Mouse (Mus musculus): ENCODE measurements around the gene Etv6.

The Etv6 gene

DNA sequence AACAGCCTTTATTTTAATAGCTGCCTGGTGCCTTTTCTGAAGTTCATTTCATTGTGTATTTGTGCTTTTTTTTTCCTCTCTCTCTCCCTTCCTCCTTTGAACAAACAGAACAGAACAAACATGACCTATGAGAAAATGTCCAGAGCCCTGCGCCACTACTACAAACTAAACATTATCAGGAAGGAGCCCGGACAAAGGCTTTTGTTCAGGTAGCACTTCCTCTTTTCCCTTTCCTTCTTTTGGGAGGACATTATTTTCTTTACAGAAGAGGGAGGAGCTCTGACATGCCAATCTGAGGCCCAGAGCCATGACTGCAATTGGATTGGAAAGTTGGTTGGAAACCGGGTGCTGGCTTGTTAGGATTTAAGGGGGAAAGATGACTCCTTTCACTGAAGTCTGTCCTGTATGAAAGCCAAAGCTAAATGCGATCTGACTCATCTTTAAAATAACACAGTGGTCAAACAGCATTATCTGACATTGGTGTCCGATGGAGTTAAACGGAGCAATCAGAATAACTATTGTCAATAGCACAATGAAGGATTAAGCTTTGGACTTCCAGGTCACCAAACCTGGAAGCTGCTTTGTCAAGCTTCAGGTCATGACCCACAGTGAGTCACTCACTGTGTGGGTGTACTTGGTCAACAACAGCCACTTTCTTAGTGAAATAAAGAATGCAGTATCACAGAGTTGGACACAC is 227.6 kb downstream of the Etv6 start:
- no peak for DNase-seq

DNA sequence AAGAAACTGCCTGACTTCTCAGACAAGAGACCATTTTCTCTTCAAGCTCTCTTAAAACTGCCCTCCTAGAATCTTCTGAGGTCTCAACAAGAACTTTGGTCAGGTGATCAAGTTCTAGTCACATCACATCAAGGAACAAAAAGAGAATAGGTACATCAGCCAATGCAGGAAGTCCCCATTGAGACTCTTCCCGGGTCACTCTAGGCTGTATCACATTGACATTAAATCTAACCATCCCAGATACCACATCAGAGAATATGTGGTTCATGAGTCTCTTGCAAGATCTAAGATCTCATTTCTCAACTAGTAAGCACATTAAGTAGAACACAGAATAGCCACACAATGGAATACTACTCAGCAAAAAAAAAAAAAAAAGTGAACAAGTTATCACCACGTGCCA is 238.4 kb downstream of the Etv6 start:
- DNase-seq: no peak

DNA sequence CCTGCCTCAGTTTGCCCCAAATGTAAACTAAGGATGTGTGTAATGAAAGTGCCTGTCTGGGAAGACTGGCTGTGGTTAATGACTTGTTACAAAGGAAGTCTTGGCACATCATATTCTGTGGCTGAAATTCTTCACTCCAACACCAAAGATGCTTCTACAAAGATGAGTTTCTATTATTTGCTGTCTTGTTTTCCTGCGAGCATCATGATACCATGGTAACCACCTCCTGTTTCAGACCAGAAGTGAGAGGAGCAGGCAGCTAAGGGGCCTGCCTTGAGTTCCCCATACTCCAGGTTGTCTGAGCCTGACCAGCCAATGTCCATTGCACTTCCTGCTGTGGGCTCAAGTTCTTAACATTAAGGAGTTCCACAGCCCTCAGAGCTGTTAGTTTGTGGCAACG is 241.5 kb downstream of the Etv6 start:
- DNase-seq: no peak

DNA sequence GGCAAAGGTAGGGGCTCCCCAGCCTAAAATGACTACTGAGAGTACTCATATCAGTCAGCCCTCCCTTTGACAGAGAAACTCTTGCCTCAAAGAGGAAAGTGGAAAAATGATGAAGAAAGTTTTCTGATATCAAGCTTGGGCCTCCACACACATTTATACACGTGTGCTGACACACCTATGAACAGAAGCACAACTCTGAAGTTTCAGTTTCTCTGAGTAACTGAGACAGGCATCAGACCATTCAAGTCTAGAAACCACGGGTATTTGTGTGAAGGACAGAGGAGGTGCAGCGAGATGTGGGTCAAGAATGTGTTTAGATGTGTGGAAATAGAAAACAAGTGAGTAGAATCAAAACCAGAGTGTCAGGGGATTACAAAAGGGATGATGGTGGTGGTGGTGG is 246.6 kb downstream of the Etv6 start:
- DNase-seq: no peak

DNA sequence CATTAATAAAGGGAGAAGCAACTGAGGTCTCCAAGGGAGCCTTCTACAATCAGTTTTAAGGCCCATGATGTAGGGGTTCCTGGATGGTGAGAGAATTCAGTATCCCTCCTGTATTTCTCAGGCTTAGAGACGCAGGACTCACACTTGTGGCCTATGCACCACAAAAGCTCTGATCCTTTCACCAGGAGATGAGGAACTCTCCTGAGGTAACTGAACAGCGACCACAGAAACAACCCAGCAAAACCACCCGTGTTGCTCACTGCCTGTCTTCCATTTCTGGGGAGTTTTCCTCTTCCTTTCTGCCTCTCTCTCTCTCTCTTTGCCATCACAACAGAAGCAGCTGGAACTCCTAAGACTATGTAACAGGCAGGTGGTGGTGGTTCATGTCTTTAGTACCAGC is 256.3 kb downstream of the Etv6 start:
- DNase-seq: no peak

DNA sequence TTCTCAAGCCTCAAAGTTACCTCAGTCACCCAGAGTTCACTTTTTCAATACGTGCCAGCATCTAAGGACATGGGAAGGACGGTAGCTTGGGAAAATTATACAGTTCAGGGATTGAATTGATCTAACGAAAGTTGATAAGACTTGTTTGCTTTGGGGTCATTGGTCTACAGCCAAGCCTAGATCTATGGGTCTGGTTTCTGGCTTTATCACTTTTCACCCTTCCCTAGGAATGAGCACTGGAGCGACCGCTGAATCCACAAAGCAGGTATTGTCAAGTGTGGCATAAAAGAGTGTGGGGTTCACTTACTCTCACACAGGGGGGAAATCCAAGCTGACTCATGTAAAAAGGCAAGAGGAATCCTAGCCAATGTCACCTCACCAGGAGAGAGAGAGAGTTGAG is 256.9 kb downstream of the Etv6 start:
- no peak for DNase-seq

DNA sequence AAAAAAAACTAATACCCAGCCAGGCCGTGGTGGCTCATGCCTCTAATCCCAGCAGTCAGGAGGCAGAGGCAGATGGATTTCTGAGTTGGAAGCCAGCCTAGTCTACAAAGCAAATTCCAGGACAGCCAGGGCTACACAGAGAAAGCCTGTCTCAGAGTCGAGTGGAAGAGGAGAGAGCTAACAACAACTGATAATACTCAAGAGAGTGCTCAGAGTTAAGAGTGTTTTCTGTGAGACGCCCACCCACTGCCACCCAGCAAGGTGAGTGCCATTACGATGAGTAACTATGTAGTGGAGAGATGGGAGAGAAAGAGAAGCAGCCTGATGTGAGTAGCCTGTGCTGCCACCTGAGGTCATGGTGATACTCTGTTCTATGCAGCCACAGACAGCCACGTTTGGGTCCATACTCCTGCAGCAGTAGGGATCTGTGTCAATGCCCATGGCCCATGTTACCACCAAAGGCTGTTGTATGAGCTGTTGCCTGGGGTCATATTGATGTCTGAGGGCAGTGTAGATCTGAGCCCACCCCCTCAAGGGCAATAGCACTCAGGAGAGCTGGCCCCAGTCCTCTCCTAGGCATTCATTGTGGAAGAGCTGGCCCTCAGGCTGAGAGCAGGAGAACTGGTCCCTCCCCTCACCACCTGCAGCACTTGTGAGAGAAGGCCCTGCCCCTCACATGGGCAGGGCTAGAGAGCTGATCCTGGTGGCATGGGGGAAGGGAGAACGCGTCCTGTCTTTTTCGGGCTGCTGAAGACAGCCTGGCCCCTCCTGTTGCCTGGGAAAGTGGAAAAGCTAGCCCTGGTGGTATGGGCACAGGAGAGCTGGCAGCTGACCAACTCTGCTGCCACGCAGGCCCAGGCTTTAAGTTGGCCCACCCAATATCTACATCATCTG is 258.4 kb downstream of the Etv6 start:
- DNase-seq: peak; percentile 19 to 29

DNA sequence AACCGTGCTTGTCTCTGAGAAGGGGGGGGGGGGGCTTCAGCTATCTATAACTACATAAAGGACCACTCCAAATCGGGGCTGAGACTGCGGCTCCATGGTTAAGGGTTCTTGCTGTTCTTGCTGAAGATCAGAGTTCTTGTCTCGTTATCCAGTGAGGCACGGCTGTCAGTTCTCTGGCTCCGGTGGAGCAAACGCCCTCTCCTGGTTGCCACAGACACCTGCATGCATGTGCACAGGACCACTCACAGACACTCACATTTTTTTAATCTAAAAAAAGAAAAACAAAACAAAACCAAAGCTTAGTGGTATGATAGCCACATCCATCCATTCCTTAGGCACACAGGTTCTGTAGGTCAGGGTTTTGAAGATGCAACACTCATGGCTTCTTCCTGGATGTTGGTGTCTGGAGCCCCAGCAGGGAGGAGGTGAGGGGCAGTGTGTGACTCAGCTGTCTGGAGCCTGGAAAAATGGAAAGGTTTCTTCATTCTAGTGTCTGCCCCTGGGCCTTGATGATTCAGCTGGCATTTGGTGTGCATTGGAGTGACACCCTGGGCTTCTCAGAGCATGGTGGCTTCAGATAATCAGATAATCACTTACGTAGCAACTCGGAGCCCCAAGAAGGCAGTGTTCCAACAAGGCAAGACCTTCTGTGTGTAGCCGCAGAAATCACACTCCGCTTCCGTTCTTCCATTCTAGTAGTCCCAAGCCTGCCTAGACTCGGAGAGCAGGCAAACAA is 262.6 kb downstream of the Etv6 start:
- no peak for DNase-seq

DNA sequence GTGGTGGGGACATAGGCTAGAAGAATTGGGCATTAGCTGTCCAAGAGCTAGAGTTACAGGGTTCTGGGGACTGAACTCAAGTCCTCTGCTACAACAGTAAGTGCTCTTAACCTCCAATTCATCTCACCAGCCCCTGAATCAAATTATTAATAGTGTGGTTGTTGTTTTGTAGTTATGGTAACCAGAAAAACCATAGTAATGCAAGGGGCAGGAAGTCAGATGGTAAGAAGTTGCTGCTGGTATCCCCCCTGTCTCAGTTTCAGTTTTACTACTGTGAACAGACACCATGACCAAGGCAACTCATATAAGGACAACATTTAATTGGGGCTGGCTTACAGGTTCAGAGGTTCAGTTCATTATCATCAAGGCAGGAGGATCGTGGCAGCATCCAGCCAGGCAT is 266.5 kb downstream of the Etv6 start:
- DNase-seq: no peak

DNA sequence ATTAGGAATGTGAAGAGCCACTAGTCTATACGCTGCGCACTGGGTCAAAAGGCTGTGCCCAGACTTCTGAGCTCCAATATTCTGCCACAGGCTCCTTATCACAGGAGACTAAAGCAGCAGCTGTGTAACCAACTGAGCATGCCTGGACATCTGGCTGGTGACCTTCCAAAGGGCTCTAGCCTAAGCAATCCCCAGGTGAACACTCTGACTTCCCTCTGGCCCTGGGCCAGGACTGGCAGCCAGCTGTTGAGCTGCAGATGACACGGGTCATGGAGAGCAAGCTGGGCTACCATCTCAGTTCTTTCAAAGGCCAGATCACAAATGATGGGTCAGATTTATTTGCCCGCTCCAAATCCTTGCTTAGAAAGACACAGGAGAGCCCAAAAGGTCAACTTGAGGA is 275.8 kb downstream of the Etv6 start:
- DNase-seq: no peak

DNA sequence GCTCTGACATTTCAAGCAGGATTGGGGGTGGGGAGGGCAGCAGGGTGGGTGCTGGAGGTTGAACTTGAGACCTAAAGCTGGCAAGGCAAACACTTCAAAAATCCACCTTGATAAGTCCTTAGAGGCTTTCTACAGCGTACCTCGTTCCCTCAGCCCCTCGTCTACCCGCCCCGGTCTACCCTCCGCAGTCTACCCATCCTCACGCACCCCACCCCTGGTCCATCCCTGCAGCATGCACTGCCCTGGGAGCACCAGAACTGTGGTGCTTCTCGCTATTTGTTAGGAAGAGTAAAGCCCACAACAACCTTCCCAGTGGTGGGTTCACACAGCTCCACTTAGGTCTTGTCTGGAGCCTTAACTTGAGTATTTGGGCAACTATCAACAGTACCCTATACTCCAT is 277.1 kb downstream of the Etv6 start:
- no peak for DNase-seq

DNA sequence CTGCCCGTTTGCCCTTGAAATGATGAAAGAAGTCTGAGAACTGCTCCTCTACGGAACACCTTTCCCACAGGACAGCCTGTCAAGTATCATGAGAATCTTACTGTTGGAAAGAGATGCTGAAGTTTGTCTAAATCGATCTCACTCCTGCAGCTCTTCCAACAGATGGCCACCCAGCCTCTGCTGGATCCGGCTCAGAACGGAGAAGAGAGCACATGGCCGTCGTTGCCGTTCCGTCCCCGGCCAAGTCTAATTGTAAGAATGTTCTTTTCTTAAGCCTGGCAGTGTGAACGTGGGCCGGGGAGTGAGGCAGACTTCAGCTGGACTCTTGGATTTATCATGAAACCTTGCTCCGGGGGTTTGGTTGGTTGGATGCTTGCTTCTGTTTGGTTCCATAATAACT is 281.9 kb downstream of the Etv6 start:
- peak; percentile 54 to 70 for DNase-seq

All from cerebellum, postnatal 10 days (tissue).